Comparison of ENCODE assay signal across 9 mouse cellular contexts in genomic region chr1:156263352-156263751, GRCm38 (mm10). TPM values are rescaled to one million over a fixed set of nuclear protein-coding genes. Genes with fewer than 3 reads are reported as not detected.
DNase-seq lines count a peak whose midpoint lies in the region; ATAC-seq and TF ChIP-seq lines count a peak whose summit lies in the region.
"Had no signal": no experiment of that assay in that cellular context is flagged by ENCODE, and none has a peak within 500 bp of the region (broad histone marks: within the 10 kb centered on the region; RNA-seq: fewer than 3 reads in every experiment).

No protein-coding gene starts in this region.

- no peaks in the 10 kb centered on the region for H3K27me3 ChIP-seq in heart, embryonic 11.5 days (ENCODE audit: control insufficient read depth, insufficient read depth, low read length)
- no peaks in the 10 kb centered on the region for H3K27me3 ChIP-seq in midbrain, postnatal 0 days (ENCODE audit: insufficient read depth, low read length)
- H3K27me3 ChIP-seq in thymus, adult 2 months (ENCODE audit: control insufficient read depth, insufficient read depth, low read length), result no peaks in the 10 kb centered on the region

- DNase-seq in heart, adult 9 months (ENCODE audit: low spot score in 2 of 2), result peak; percentile 6 to 27
- peak; percentile 8 for DNase-seq in T-cell, adult 2 months (ENCODE audit: low spot score)
- peak; percentile 78 to 82 for DNase-seq in cerebellum, postnatal 10 days
- DNase-seq in heart, postnatal 14 days, result peak; percentile 59 to 73
- peak; percentile 32 for DNase-seq in left cerebral cortex, adult 11 months (ENCODE audit: low spot score)
- peak; percentile 64 for DNase-seq in midbrain, postnatal 0 days (ENCODE audit: low spot score)
- peak; percentile 75 for DNase-seq in thymus, adult 2 months

- intact Hi-C loops in heart, postnatal 14 days (cut with DNase I), result loop anchor here (2.0 to 5.0 kb wide), 2 partner anchors 277 to 369 kb away; no protein-coding TSS in a partner anchor

- no peak for TF ChIP-seq POLR2A in thymus, adult 2 months (IDR thresholded peaks at IDR 0.05; ENCODE audit: control insufficient read depth, extremely low read depth, insufficient read depth, low read length, poor library complexity)

- peak; percentile 91 for TF ChIP-seq CTCF in midbrain, postnatal 0 days (IDR thresholded peaks at IDR 0.05)
- no peak; the same call in 1 of the 2 replicates for TF ChIP-seq CTCF in thymus, adult 2 months (IDR thresholded peaks at IDR 0.05; ENCODE audit: borderline replicate concordance, control insufficient read depth, extremely low read depth, insufficient read depth, low read length, poor library complexity)

- no peaks in the 10 kb centered on the region for H3K4me1 ChIP-seq in heart, embryonic 11.5 days (ENCODE audit: control insufficient read depth, insufficient read depth, low read length)
- no peaks in the 10 kb centered on the region for H3K4me1 ChIP-seq in midbrain, postnatal 0 days (ENCODE audit: insufficient read depth, low read length)
- peaks cover 27% of the 10 kb centered on the region for H3K4me1 ChIP-seq in thymus, adult 2 months (replicated peaks; ENCODE audit: control insufficient read depth, insufficient read depth, low read length)

- no peaks in the 10 kb centered on the region for H3K9me3 ChIP-seq in heart, embryonic 11.5 days (replicated peaks; ENCODE audit: control insufficient read depth, low read length)
- H3K9me3 ChIP-seq in midbrain, postnatal 0 days (ENCODE audit: low read length), result no peaks in the 10 kb centered on the region

- H3K4me2 ChIP-seq in heart, embryonic 11.5 days, result no peak overlapping the region
- H3K4me2 ChIP-seq in midbrain, postnatal 0 days (ENCODE audit: low read depth, low read length, poor library complexity, severe bottlenecking), result no peak overlapping the region

- no peak overlapping the region for H3K9ac ChIP-seq in heart, embryonic 11.5 days (ENCODE audit: low read depth, low read length)
- H3K9ac ChIP-seq in midbrain, postnatal 0 days (replicated peaks; ENCODE audit: low read length, poor library complexity, severe bottlenecking), result no peak overlapping the region

- ATAC-seq in heart, embryonic 11.5 days (replicated peaks; ENCODE audit: insufficient number of reproducible peaks, low FRiP score, low TSS enrichment), result no peak
- no peak for ATAC-seq in midbrain, postnatal 0 days (ENCODE audit: low FRiP score)

- WGBS in heart, embryonic 11.5 days (ENCODE audit: insufficient replicate concordance), result 54% methylated on average over 2 of the region's 2 CpGs
- 54% methylated on average over 2 of the region's 2 CpGs for WGBS in midbrain, postnatal 0 days
- 63% methylated on average over 2 of the region's 2 CpGs for WGBS in thymus, adult 2 months

- H3K36me3 ChIP-seq in heart, embryonic 11.5 days (ENCODE audit: control insufficient read depth, insufficient read depth, low read length), result no peaks in the 10 kb centered on the region
- H3K36me3 ChIP-seq in midbrain, postnatal 0 days (ENCODE audit: insufficient read depth, low read length), result no peaks in the 10 kb centered on the region
- peaks cover 37% of the 10 kb centered on the region for H3K36me3 ChIP-seq in thymus, adult 2 months (ENCODE audit: control insufficient read depth, insufficient read depth, low read length)

- H3K4me3 ChIP-seq in heart, embryonic 11.5 days (ENCODE audit: low read depth, low read length), result no peak overlapping the region
- no peak overlapping the region for H3K4me3 ChIP-seq in midbrain, postnatal 0 days (ENCODE audit: low read depth, low read length)
- no peak overlapping the region for H3K4me3 ChIP-seq in thymus, adult 2 months (ENCODE audit: control insufficient read depth, insufficient read depth, low read length)

- H3K27ac ChIP-seq in heart, embryonic 11.5 days (ENCODE audit: low read depth, low read length), result no peak overlapping the region
- H3K27ac ChIP-seq in midbrain, postnatal 0 days (ENCODE audit: low read depth, low read length), result no peak overlapping the region
- H3K27ac ChIP-seq in thymus, adult 2 months (ENCODE audit: control insufficient read depth, insufficient read depth, low read length), result peak overlapping the region; percentile 80

RNA-seq across cellular contexts. Expression of gene Tdrd5, which starts 40.1 kb away (rescaled TPM):
- polyA plus RNA-seq in heart, embryonic 11.5 days (2014; fragmentation: Nextera tagmentation; extraction: Ambion mirVana), result 0.06 TPM in 1 of 2 replicates, not detected in the other
- total RNA-seq in heart, postnatal 14 days (2021), result 1 to 10 TPM in 1 of 2 experiments, not detected in 1; 1.9 TPM
- total RNA-seq in midbrain, postnatal 0 days (2014; rRNA removed), result 0.93 and 1.9 TPM in 2 replicates
- 1.3 TPM in 2 replicates for polyA plus RNA-seq in midbrain, postnatal 0 days (2015; fragmentation: Nextera tagmentation; extraction: Ambion mirVana)
- polyA plus RNA-seq in thymus, adult 2 months (2012; rRNA removed), result 24.0 and 33.0 TPM in 2 replicates

RNA-seq across cellular contexts. Expression of gene Nphs2, which starts 47.2 kb away (rescaled TPM):
- polyA plus RNA-seq in heart, embryonic 11.5 days (2014; fragmentation: Nextera tagmentation; extraction: Ambion mirVana), result not detected in 2 replicates
- under 1 TPM; 0.10 to 0.32 TPM for total RNA-seq in heart, postnatal 14 days (2021)
- 1.8 and 2.1 TPM in 2 replicates for total RNA-seq in midbrain, postnatal 0 days (2014; rRNA removed)
- 0.68 and 0.90 TPM in 2 replicates for polyA plus RNA-seq in midbrain, postnatal 0 days (2015; fragmentation: Nextera tagmentation; extraction: Ambion mirVana)
- 3.3 and 3.7 TPM in 2 replicates for polyA plus RNA-seq in thymus, adult 2 months (2012; rRNA removed)
- polyA plus RNA-seq: liver, embryonic 16.5 days had no signal

RNA-seq across cellular contexts. Expression of gene Fam163a, which starts 58.5 kb away (rescaled TPM):
- polyA plus RNA-seq in heart, embryonic 11.5 days (2014; fragmentation: Nextera tagmentation; extraction: Ambion mirVana), result 2.0 and 2.9 TPM in 2 replicates
- total RNA-seq in heart, postnatal 14 days (2021), result under 1 TPM; 0.07 to 0.19 TPM
- total RNA-seq in midbrain, postnatal 0 days (2014; rRNA removed), result 4.6 and 5.6 TPM in 2 replicates
- polyA plus RNA-seq in midbrain, postnatal 0 days (2015; fragmentation: Nextera tagmentation; extraction: Ambion mirVana), result 4.8 TPM in 2 replicates
- 0.18 and 0.23 TPM in 2 replicates for polyA plus RNA-seq in thymus, adult 2 months (2012; rRNA removed)

Comparison
In these comparisons a context has a peak if more than half of its experiments do, and no peak if none do; other contexts are left out.
1. DNase-seq: peak in every context shown above with its lines; median percentile 80 in cerebellum, postnatal 10 days; 75 in thymus, adult 2 months; 66 in heart, postnatal 14 days; 64 in midbrain, postnatal 0 days; 32 in left cerebral cortex, adult 11 months; 16 in heart, adult 9 months; 8 in T-cell, adult 2 months.
2. RNA of gene Tdrd5, which starts 40.1 kb away (polyA plus RNA-seq): 24.0 to 33.0 TPM in thymus, adult 2 months; 1.3 TPM in midbrain, postnatal 0 days and 0.06 TPM in heart, embryonic 11.5 days; every median in the first group is over 10 times any median in the second.